Mouse (Mus musculus) stomach, postnatal 0 days (tissue): ENCODE measurements at regions not wholly inside any gene's neighbourhood (a gene's known extent, or its start where the extent isn't known, plus 50 kb on each side); places are given as distances from the start of the nearest gene placed in this dataset.
"Not testable (repeated sequence)": the region's sequence is repeated elsewhere in the genome, so short reads cannot be mapped to it uniquely, and the experiment has no call there.

ENCODE experiments used
- ATAC-seq: fragments of 200-750 bp; cut with Nextera tagmentation; 2 replicates; pipeline ENCODE4 v1.8.0; 2017; ENCODE audit not compliant: low FRiP score, low TSS enrichment
- DNase-seq: peaks from one replicate; pipeline ENCODE4 v3.0.0-alpha.2; 2016; ENCODE audit warnings: low spot score
- H3K27ac ChIP-seq: fragments of 300-500 bp; sonication (generic); replicated peaks from 2 replicates; pipeline ENCODE4 v1.5.1; 2014; ENCODE audit warnings: mild to moderate bottlenecking, control low read depth
- H3K27me3 ChIP-seq: fragments of 300-500 bp; sonication (generic); 2 replicates; pipeline ENCODE4 v1.6.1; 2014; ENCODE audit warnings: low read length; ENCODE audit not compliant: control insufficient read depth, insufficient read depth
- H3K36me3 ChIP-seq: fragments of 300-500 bp; sonication (generic); 2 replicates; pipeline ENCODE4 v1.6.1; 2014; ENCODE audit warnings: low read length, mixed read lengths; ENCODE audit not compliant: control insufficient read depth, insufficient read depth
- H3K4me1 ChIP-seq: fragments of 300-500 bp; sonication (generic); replicated peaks from 2 replicates; pipeline ENCODE4 v1.6.1; 2014; ENCODE audit warnings: antibody characterized with exemption; ENCODE audit not compliant: control insufficient read depth, insufficient read depth
- H3K4me2 ChIP-seq: fragments of 300-500 bp; sonication (generic); replicated peaks from 2 replicates; pipeline ENCODE4 v1.6.1; 2014; ENCODE audit warnings: low read depth, mild to moderate bottlenecking, control low read depth, moderate library complexity
- H3K4me3 ChIP-seq: fragments of 300-500 bp; sonication (generic); 2 replicates; pipeline ENCODE4 v1.5.1; 2014; ENCODE audit warnings: low read depth, low read length, control low read depth
- H3K9ac ChIP-seq: fragments of 300-500 bp; sonication (generic); 2 replicates; pipeline ENCODE4 v1.6.1; 2014; ENCODE audit warnings: mild to moderate bottlenecking, low read length, control low read depth, mixed read lengths
- H3K9me3 ChIP-seq: fragments of 300-500 bp; sonication (generic); 2 replicates; pipeline ENCODE4 v1.6.1; 2016; ENCODE audit warnings: low read length; ENCODE audit not compliant: control insufficient read depth
- CTCF ChIP-seq: IDR thresholded peaks from 2 replicates; pipeline ENCODE4 v1.5.1; 2016; ENCODE audit warnings: antibody characterized with exemption, low read depth, mild to moderate bottlenecking, moderate library complexity
- EP300 ChIP-seq: optimal IDR thresholded peaks from 2 replicates; pipeline ENCODE3; 2016; ENCODE audit warnings: antibody characterized with exemption
- WGBS: fragments of 180-500 bp; shearing (Covaris S2); extraction: QIAGEN DNeasy Blood & Tissue Kit; methylation state at CpG from one replicate; pipeline ENCODE4 v1.1.7; 2014; 5-methylcytosine and 5-hydroxymethylcytosine counted together

DNA sequence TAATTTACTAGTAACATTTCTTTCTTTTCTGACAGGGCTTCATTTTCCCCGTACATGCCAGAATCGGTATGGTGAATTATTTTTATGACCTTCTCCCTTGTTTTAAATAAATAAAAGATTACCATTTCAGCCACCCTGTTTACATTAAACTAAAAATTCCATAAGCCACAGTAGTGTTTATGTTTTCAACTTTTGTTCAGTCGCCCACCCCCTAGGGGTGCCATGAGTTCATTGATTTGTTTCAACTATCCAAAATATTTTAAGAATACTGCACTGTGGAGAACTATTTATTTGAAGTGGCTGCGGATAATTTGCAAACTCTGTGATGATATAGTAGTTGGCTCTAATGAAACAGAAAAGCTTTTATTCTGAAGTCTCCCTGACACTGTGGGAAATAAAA, 132.9 kb downstream of the Tfec start:
- 33% methylated on average over 4 of the region's 4 CpGs for whole genome bisulfite sequencing
- ATAC-seq (no peak), DNase-seq (no peak)

DNA sequence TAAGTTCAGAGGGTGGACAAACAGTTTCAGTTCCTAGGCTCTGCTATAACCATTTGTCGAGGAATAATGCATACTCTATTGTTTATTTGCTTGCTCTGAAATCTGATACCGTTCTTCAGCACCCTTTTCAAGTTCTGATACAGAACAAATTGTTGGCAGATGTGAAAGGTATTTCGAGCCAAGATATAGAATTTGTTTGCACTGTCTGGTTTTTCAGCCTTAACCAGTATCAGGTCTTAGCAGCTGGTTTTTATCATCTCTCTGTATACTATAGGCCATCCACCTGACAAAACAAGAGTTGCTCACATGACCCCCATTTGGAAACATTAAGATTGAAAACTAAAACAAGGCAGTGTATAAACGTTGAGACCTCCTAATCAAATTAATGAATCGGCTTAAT, 133.5 kb downstream of the Tfec start:
- Histone ChIP-seq H3K27me3 (no peaks in the 10 kb centered on the region), H3K27ac (no peak overlapping the region), H3K4me1 (no peaks in the 10 kb centered on the region), H3K4me3 (no peak overlapping the region), H3K9me3 (no peaks in the 10 kb centered on the region), H3K9ac (no peak overlapping the region), H3K36me3 (no peaks in the 10 kb centered on the region), H3K4me2 (no peak overlapping the region)
- ATAC-seq (no peak), DNase-seq (no peak)
- no peak for TF ChIP-seq EP300
- no peak for TF ChIP-seq CTCF
- 13% methylated on average over 5 of the region's 5 CpGs for WGBS

More for the DNA sequence above, 132.9 kb downstream of the Tfec start:
- H3K4me1 ChIP-seq, result no peaks in the 10 kb centered on the region
- no peak overlapping the region for H3K9ac ChIP-seq
- H3K27me3 ChIP-seq, result no peaks in the 10 kb centered on the region
- no peaks in the 10 kb centered on the region for H3K9me3 ChIP-seq
- TF ChIP-seq EP300, result no peak
- no peak for TF ChIP-seq CTCF
- no peaks in the 10 kb centered on the region for H3K36me3 ChIP-seq
- H3K4me3 ChIP-seq, result no peak overlapping the region
- H3K4me2 ChIP-seq, result no peak overlapping the region
- H3K27ac ChIP-seq, result no peak overlapping the region

DNA sequence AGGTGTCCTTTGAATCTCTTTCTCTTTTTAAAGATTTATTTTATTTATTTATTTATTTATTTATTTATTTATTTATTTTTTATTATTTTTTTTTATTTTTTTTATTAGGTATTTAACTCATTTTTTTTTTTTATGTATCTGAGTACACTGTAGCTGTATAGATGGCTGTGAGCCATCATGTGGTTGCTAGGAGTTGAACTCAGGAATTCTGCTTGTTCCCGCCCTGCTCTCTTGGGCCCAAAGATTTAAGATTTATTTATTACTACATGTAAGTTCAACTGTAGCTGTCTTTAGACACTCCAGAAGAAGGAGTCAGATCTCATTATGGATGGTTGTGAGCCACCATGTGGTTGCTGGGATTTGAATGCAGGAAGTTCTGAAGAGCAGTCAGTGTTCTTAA, 143.2 kb downstream of the Tfec start:
- DNase-seq, H3K27ac ChIP-seq, H3K4me2 ChIP-seq, H3K9ac ChIP-seq, H3K36me3 ChIP-seq, ATAC-seq, H3K9me3 ChIP-seq, H3K4me3 ChIP-seq, H3K4me1 ChIP-seq, H3K27me3 ChIP-seq: not testable (repeated sequence)
- WGBS, result 97% methylated on average over 1 of the region's 1 CpGs

DNA sequence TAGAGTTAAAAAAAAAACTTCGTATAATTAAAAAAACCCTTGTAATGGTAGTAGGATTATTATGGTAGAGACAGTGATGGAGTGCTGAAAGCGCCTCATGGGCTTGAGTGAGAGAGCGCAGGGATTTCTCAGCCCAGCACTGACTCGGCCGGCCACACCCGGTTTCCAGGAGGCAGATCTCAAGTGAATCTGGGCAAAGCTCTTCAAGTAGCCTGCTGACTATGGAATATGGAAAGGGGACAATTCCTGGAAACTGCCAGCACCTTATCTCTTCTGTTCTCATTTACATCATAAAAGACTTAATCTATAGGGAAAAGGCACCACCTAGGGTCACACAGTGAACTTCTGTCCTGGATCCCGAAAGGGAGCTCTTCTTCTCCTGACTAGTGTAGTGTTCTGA, 165.1 kb downstream of the Tfec start:
- H3K9me3 ChIP-seq, result no peaks in the 10 kb centered on the region
- TF ChIP-seq EP300, result no peak
- no peak for TF ChIP-seq CTCF
- no peaks in the 10 kb centered on the region for H3K36me3 ChIP-seq
- no peak overlapping the region for H3K4me3 ChIP-seq
- no peak for DNase-seq
- 77% methylated on average over 7 of the region's 7 CpGs for WGBS
- H3K4me1 ChIP-seq, result no peaks in the 10 kb centered on the region
- no peak overlapping the region for H3K4me2 ChIP-seq
- no peak for ATAC-seq
- no peaks in the 10 kb centered on the region for H3K27me3 ChIP-seq
- H3K27ac ChIP-seq, result no peak overlapping the region
- no peak overlapping the region for H3K9ac ChIP-seq

DNA sequence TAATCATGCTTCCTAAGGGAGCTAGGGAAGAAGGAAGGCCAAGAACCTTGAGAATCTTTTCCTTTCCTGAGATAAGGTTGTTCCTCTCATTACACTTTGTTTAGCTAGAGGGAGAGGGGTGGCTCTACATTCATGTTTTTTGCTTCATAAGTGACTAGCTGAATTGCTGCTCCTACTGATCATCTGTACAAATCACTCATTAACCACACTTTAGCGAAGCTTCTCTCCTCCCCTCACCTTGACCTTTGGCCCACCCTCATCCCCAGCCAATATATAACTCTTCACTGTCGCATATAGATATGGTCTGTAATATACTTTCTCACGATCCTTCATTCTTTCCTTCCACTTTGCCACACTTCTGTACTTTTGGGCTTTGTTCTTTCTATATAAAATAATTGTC, 166.1 kb downstream of the Tfec start:
- Histone ChIP-seq H3K4me2 (no peak overlapping the region), H3K9me3 (no peaks in the 10 kb centered on the region), H3K9ac (no peak overlapping the region), H3K27ac (no peak overlapping the region), H3K36me3 (no peaks in the 10 kb centered on the region), H3K4me3 (no peak overlapping the region), H3K4me1 (no peaks in the 10 kb centered on the region), H3K27me3 (no peaks in the 10 kb centered on the region)
- TF ChIP-seq EP300 (no peak), CTCF (no peak)
- DNase-seq (no peak), ATAC-seq (no peak)
- 67% methylated on average over 3 of the region's 3 CpGs for WGBS

DNA sequence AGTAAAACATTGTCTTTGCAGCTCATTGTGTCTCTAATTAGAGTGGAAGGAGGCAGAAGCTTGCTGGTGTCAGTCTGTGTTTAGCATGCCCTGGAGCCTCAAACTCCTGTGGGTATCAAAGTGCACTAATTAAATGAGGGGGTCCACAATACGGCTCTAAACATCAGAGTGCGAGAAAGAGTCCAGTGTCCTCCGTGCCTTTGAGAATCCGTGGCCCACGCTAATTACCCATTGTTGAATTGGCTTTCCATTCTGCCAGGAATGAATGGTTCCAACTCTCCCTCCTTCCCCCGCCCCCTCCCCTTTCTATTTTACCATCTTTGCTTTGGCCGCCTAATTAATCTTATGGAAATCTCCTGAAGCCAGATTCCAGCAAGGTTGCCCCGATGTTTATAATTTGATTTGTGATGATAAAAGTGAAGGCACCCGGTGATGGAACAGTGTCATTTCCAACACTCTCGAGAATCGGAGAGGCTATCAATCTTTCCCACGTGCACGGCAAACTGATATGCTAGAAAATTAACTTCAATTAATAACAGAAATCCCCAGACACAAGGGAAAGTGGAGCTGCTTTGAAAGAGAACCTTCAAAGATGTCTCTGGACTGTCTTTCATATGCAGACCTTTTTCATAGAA, 170.9 kb downstream of the Tfec start:
- Histone ChIP-seq H3K9me3 (no peaks in the 10 kb centered on the region), H3K4me2 (no peak overlapping the region), H3K9ac (no peak overlapping the region), H3K4me3 (no peak overlapping the region), H3K36me3 (no peaks in the 10 kb centered on the region), H3K4me1 (no peaks in the 10 kb centered on the region), H3K27me3 (no peaks in the 10 kb centered on the region), H3K27ac (no peak overlapping the region)
- 35% methylated on average over 13 of the region's 13 CpGs for WGBS
- TF ChIP-seq CTCF, result no peak
- TF ChIP-seq EP300, result no peak
- ATAC-seq (no peak), DNase-seq (no peak)
